Mouse (Mus musculus) cerebellum, adult 2 months (tissue): ENCODE measurements around the gene Cspg4.

Experiments used
- CTCF ChIP-seq: fragments of 200-500 bp; IDR thresholded peaks from 2 replicates; pipeline ENCODE4 v1.5.1; 2011; ENCODE audit warnings: low read depth, mild to moderate bottlenecking, control low read depth, low read length, moderate library complexity, borderline replicate concordance; ENCODE audit not compliant: insufficient read depth
- POLR2A ChIP-seq: fragments of 200-500 bp; IDR thresholded peaks from 2 replicates; pipeline ENCODE4 v1.6.1; 2011; ENCODE audit warnings: low read length, control low read depth, borderline replicate concordance; ENCODE audit not compliant: insufficient read depth

- TF ChIP-seq CTCF, result no peak
- no peak for TF ChIP-seq POLR2A
Measured at GRCm38 (mm10) chr9:56903662-56904061, 38.8 kb downstream of the Cspg4 start.
